Mouse (Mus musculus) forebrain, embryonic 11.5 days (tissue): ENCODE measurements around the gene Gm14409. TPM values are rescaled to one million over a fixed set of nuclear protein-coding genes. Genes with fewer than 3 reads are reported as not detected.
"Not testable (repeated sequence)": the region's sequence is repeated elsewhere in the genome, so short reads cannot be mapped to it uniquely, and the experiment has no call there.

Experiments used
- ATAC-seq: fragments of 200-750 bp; cut with Nextera tagmentation; replicated peaks from 2 replicates; pipeline ENCODE4 v1.8.0; 2017; ENCODE audit warnings: moderate TSS enrichment; ENCODE audit not compliant: low FRiP score
- DNase-seq: peaks from one replicate; pipeline ENCODE4 v3.0.0-alpha.2; 2017; ENCODE audit warnings: low spot score
- H3K27ac ChIP-seq: fragments of 300-500 bp; sonication (generic); 2 replicates; pipeline ENCODE4 v1.5.1; 2014; ENCODE audit warnings: low read depth, low read length
- H3K27me3 ChIP-seq: fragments of 300-500 bp; sonication (generic); 2 replicates; pipeline ENCODE4 v1.6.1; 2014; ENCODE audit warnings: mild to moderate bottlenecking, low read length, mixed read lengths; ENCODE audit not compliant: control insufficient read depth, insufficient read depth
- H3K36me3 ChIP-seq: fragments of 300-500 bp; sonication (generic); 2 replicates; pipeline ENCODE4 v1.6.1; 2014; ENCODE audit warnings: mild to moderate bottlenecking, low read length, moderate library complexity, mixed read lengths; ENCODE audit not compliant: control insufficient read depth, insufficient read depth
- H3K4me1 ChIP-seq: fragments of 300-500 bp; sonication (generic); replicated peaks from 2 replicates; pipeline ENCODE4 v1.6.1; 2014; ENCODE audit warnings: low read length, mixed read lengths; ENCODE audit not compliant: control insufficient read depth, insufficient read depth
- H3K4me2 ChIP-seq: fragments of 300-500 bp; sonication (generic); 2 replicates; pipeline ENCODE4 v1.6.1; 2014; ENCODE audit warnings: low read depth, mild to moderate bottlenecking, low read length, moderate library complexity, mixed read lengths; ENCODE audit not compliant: severe bottlenecking
- H3K4me3 ChIP-seq: fragments of 300-500 bp; sonication (generic); 2 replicates; pipeline ENCODE4 v1.5.1; 2014; ENCODE audit warnings: low read depth, low read length
- H3K9ac ChIP-seq: fragments of 300-500 bp; sonication (generic); 2 replicates; pipeline ENCODE4 v1.6.1; 2014; ENCODE audit warnings: low read length
- H3K9me3 ChIP-seq: fragments of 300-500 bp; sonication (generic); 2 replicates; pipeline ENCODE4 v1.6.1; 2016; ENCODE audit warnings: low read length, mixed read lengths; ENCODE audit not compliant: control insufficient read depth
- WGBS: fragments of 180-500 bp; shearing (Covaris S2); extraction: QIAGEN DNeasy Blood & Tissue Kit; methylation state at CpG from one replicate; pipeline ENCODE4 v1.1.7; 2014; 5-methylcytosine and 5-hydroxymethylcytosine counted together
- polyA plus RNA-seq: library from polyadenylated mRNA; unstranded; fragments of >200 nt; fragmentation: Nextera tagmentation; extraction: Ambion mirVana; gene quantifications from 2 replicates; pipeline ENCODE4 v1.2.1, GENCODE M21; 2014

The Gm14409 gene
- not detected in 2 replicates for polyA plus RNA-seq

- H3K4me3 ChIP-seq, H3K27ac ChIP-seq, H3K9me3 ChIP-seq, H3K36me3 ChIP-seq, DNase-seq, H3K4me1 ChIP-seq, H3K9ac ChIP-seq, ATAC-seq, H3K4me2 ChIP-seq, H3K27me3 ChIP-seq: not testable (repeated sequence)
- WGBS = no CpG with 5 or more reads among the region's 2 CpGs
These were observed at the start of gene Gm14409 for GRCm38 (mm10) chr2:177266936-177267335. TSS of gene Gm14409 (minus strand) at chr2:177267036.

- not testable (repeated sequence) for H3K4me1 ChIP-seq, H3K4me2 ChIP-seq, H3K36me3 ChIP-seq, DNase-seq, H3K9ac ChIP-seq, H3K27ac ChIP-seq, H3K9me3 ChIP-seq, H3K27me3 ChIP-seq, ATAC-seq, H3K4me3 ChIP-seq
- 86% methylated on average over 4 of the region's 4 CpGs for WGBS
These were observed 42.8 kb upstream of the Gm14409 start for GRCm38 (mm10) chr2:177309627-177310026.

GRCm38 (mm10) chr2:177304980-177305379 is 38.1 kb upstream of the Gm14409 start:
- not testable (repeated sequence) for H3K4me2 ChIP-seq, H3K36me3 ChIP-seq, DNase-seq, H3K27me3 ChIP-seq, H3K27ac ChIP-seq, ATAC-seq, H3K9me3 ChIP-seq, H3K9ac ChIP-seq, H3K4me3 ChIP-seq, H3K4me1 ChIP-seq
- no CpG with 5 or more reads among the region's 2 CpGs for WGBS

- WGBS = 28% methylated on average over 3 of the region's 3 CpGs
- not testable (repeated sequence) for ATAC-seq
These were observed 16.9 kb upstream of the Gm14409 start for GRCm38 (mm10) chr2:177283701-177284100.

GRCm38 (mm10) chr2:177277754-177278153 is 10.9 kb upstream of the Gm14409 start:
- not testable (repeated sequence) for H3K9me3 ChIP-seq, ATAC-seq, H3K4me1 ChIP-seq, H3K4me3 ChIP-seq, DNase-seq, H3K27me3 ChIP-seq, H3K36me3 ChIP-seq, H3K27ac ChIP-seq, H3K4me2 ChIP-seq, H3K9ac ChIP-seq
- 71% methylated on average over 1 of the region's 2 CpGs for WGBS

More at GRCm38 (mm10) chr2:177283701-177284100, 16.9 kb upstream of the Gm14409 start:
- H3K36me3 ChIP-seq, H3K9me3 ChIP-seq, H3K9ac ChIP-seq, H3K4me1 ChIP-seq, H3K4me2 ChIP-seq, H3K4me3 ChIP-seq, H3K27ac ChIP-seq, DNase-seq, H3K27me3 ChIP-seq: not testable (repeated sequence)

GRCm38 (mm10) chr2:177272237-177272636 is 5.4 kb upstream of the Gm14409 start:
- not testable (repeated sequence) for H3K4me1 ChIP-seq, DNase-seq, H3K27ac ChIP-seq, H3K4me3 ChIP-seq, H3K9ac ChIP-seq, H3K36me3 ChIP-seq, ATAC-seq, H3K9me3 ChIP-seq, H3K4me2 ChIP-seq, H3K27me3 ChIP-seq
- 95% methylated on average over 2 of the region's 2 CpGs for WGBS

- H3K4me2 ChIP-seq, ATAC-seq, H3K36me3 ChIP-seq, H3K9me3 ChIP-seq, H3K9ac ChIP-seq, H3K27ac ChIP-seq, DNase-seq, H3K4me3 ChIP-seq, H3K4me1 ChIP-seq, H3K27me3 ChIP-seq: not testable (repeated sequence)
- 95% methylated on average over 2 of the region's 2 CpGs for WGBS
These were observed 19.4 kb downstream of the Gm14409 start for GRCm38 (mm10) chr2:177247449-177247848.

GRCm38 (mm10) chr2:177230461-177230860 is 36.4 kb downstream of the Gm14409 start:
- 63% methylated on average over 2 of the region's 2 CpGs for WGBS
- H3K4me2 ChIP-seq, H3K27ac ChIP-seq, H3K9me3 ChIP-seq, H3K27me3 ChIP-seq, H3K4me3 ChIP-seq, ATAC-seq, H3K9ac ChIP-seq, DNase-seq, H3K36me3 ChIP-seq, H3K4me1 ChIP-seq: not testable (repeated sequence)
